Mouse (Mus musculus): Measurements from ENCODE around the gene Ppp1ca. TPM values are rescaled to one million over a fixed set of nuclear protein-coding genes. Genes with fewer than 3 reads are reported as not detected.

The Ppp1ca gene
- total RNA-seq, 1 experiment from 2014 or later = 392 TPM

GRCm38 (mm10) chr19:4217855-4218254 is 26.0 kb downstream of the Ppp1ca start:
- no peak for ATAC-seq (replicated peaks in 1 of 2; ENCODE audit: insufficient read depth in 1 of 2, low FRiP score in 2 of 2, low TSS enrichment in 1 of 2, low read depth in 1 of 2, poor library complexity in 2 of 2, severe bottlenecking in 2 of 2)

GRCm38 (mm10) chr19:4218293-4218692 is 26.4 kb downstream of the Ppp1ca start:
- no peak for ATAC-seq (replicated peaks in 1 of 2; ENCODE audit: insufficient read depth in 1 of 2, low FRiP score in 2 of 2, low TSS enrichment in 1 of 2, low read depth in 1 of 2, poor library complexity in 2 of 2, severe bottlenecking in 2 of 2)

GRCm38 (mm10) chr19:4218784-4219183 is 26.9 kb downstream of the Ppp1ca start:
- ATAC-seq (replicated peaks in 1 of 2; ENCODE audit: insufficient read depth in 1 of 2, low FRiP score in 2 of 2, low TSS enrichment in 1 of 2, low read depth in 1 of 2, poor library complexity in 2 of 2, severe bottlenecking in 2 of 2) = no peak

- ATAC-seq (replicated peaks in 1 of 2; ENCODE audit: insufficient read depth in 1 of 2, low FRiP score in 2 of 2, low TSS enrichment in 1 of 2, low read depth in 1 of 2, poor library complexity in 2 of 2, severe bottlenecking in 2 of 2) = no peak
Observed at GRCm38 (mm10) chr19:4219943-4220342, 28.1 kb downstream of the Ppp1ca start.

- ATAC-seq (replicated peaks in 1 of 2; ENCODE audit: insufficient read depth in 1 of 2, low FRiP score in 2 of 2, low TSS enrichment in 1 of 2, low read depth in 1 of 2, poor library complexity in 2 of 2, severe bottlenecking in 2 of 2) = no peak
Observed at GRCm38 (mm10) chr19:4220416-4220815, 28.6 kb downstream of the Ppp1ca start.

GRCm38 (mm10) chr19:4220957-4221743 is 29.3 kb downstream of the Ppp1ca start:
- ATAC-seq (replicated peaks in 1 of 2; ENCODE audit: insufficient read depth in 1 of 2, low FRiP score in 2 of 2, low TSS enrichment in 1 of 2, low read depth in 1 of 2, poor library complexity in 2 of 2, severe bottlenecking in 2 of 2) = 0 out of 4 replicates have a peak, but pooled peaks of 1 of the 2 experiments have one; percentile 12

GRCm38 (mm10) chr19:4222165-4222564 is 30.3 kb downstream of the Ppp1ca start:
- ATAC-seq (replicated peaks in 1 of 2; ENCODE audit: insufficient read depth in 1 of 2, low FRiP score in 2 of 2, low TSS enrichment in 1 of 2, low read depth in 1 of 2, poor library complexity in 2 of 2, severe bottlenecking in 2 of 2) = peak; percentile 72 to 90

- no peak for ATAC-seq (replicated peaks in 1 of 2; ENCODE audit: insufficient read depth in 1 of 2, low FRiP score in 2 of 2, low TSS enrichment in 1 of 2, low read depth in 1 of 2, poor library complexity in 2 of 2, severe bottlenecking in 2 of 2)
Observed at GRCm38 (mm10) chr19:4226779-4227178, 34.9 kb downstream of the Ppp1ca start.

- no peak for ATAC-seq (replicated peaks in 1 of 2; ENCODE audit: insufficient read depth in 1 of 2, low FRiP score in 2 of 2, low TSS enrichment in 1 of 2, low read depth in 1 of 2, poor library complexity in 2 of 2, severe bottlenecking in 2 of 2)
Observed at GRCm38 (mm10) chr19:4227446-4227845, 35.6 kb downstream of the Ppp1ca start.

GRCm38 (mm10) chr19:4227894-4228678 is 36.2 kb downstream of the Ppp1ca start:
- ATAC-seq (replicated peaks in 1 of 2; ENCODE audit: insufficient read depth in 1 of 2, low FRiP score in 2 of 2, low TSS enrichment in 1 of 2, low read depth in 1 of 2, poor library complexity in 2 of 2, severe bottlenecking in 2 of 2) = peak; percentile 40 to 41; a peak in 3 of 4 replicates

GRCm38 (mm10) chr19:4228891-4229290 is 37.0 kb downstream of the Ppp1ca start:
- no peak for ATAC-seq (replicated peaks in 1 of 2; ENCODE audit: insufficient read depth in 1 of 2, low FRiP score in 2 of 2, low TSS enrichment in 1 of 2, low read depth in 1 of 2, poor library complexity in 2 of 2, severe bottlenecking in 2 of 2)

GRCm38 (mm10) chr19:4229451-4230076 is 37.7 kb downstream of the Ppp1ca start:
- ATAC-seq (replicated peaks in 1 of 2; ENCODE audit: insufficient read depth in 1 of 2, low FRiP score in 2 of 2, low TSS enrichment in 1 of 2, low read depth in 1 of 2, poor library complexity in 2 of 2, severe bottlenecking in 2 of 2) = no peak

- no peak for ATAC-seq (replicated peaks in 1 of 2; ENCODE audit: insufficient read depth in 1 of 2, low FRiP score in 2 of 2, low TSS enrichment in 1 of 2, low read depth in 1 of 2, poor library complexity in 2 of 2, severe bottlenecking in 2 of 2)
Observed at GRCm38 (mm10) chr19:4230415-4230814, 38.5 kb downstream of the Ppp1ca start.

GRCm38 (mm10) chr19:4231253-4232185 is 39.7 kb downstream of the Ppp1ca start, which contains the start of gene Pold4:
Gene Pold4 (plus strand): TSS chr19:4231899.
- peak; percentile 88 to 89 for ATAC-seq (replicated peaks in 1 of 2; ENCODE audit: insufficient read depth in 1 of 2, low FRiP score in 2 of 2, low TSS enrichment in 1 of 2, low read depth in 1 of 2, poor library complexity in 2 of 2, severe bottlenecking in 2 of 2)

- 0 out of 4 replicates have a peak, but pooled peaks of 1 of the 2 experiments have one; percentile 2 for ATAC-seq (replicated peaks in 1 of 2; ENCODE audit: insufficient read depth in 1 of 2, low FRiP score in 2 of 2, low TSS enrichment in 1 of 2, low read depth in 1 of 2, poor library complexity in 2 of 2, severe bottlenecking in 2 of 2)
Observed at GRCm38 (mm10) chr19:4232186-4232572, 40.3 kb downstream of the Ppp1ca start.

GRCm38 (mm10) chr19:4232651-4233050 is 40.8 kb downstream of the Ppp1ca start:
- ATAC-seq (replicated peaks in 1 of 2; ENCODE audit: insufficient read depth in 1 of 2, low FRiP score in 2 of 2, low TSS enrichment in 1 of 2, low read depth in 1 of 2, poor library complexity in 2 of 2, severe bottlenecking in 2 of 2) = no peak

- no peak for ATAC-seq (replicated peaks in 1 of 2; ENCODE audit: insufficient read depth in 1 of 2, low FRiP score in 2 of 2, low TSS enrichment in 1 of 2, low read depth in 1 of 2, poor library complexity in 2 of 2, severe bottlenecking in 2 of 2)
Observed at GRCm38 (mm10) chr19:4234548-4234947, 42.7 kb downstream of the Ppp1ca start.
